Mouse (Mus musculus): ENCODE data around the gene Gcnt4. TPM values are rescaled to one million over a fixed set of nuclear protein-coding genes. Genes with fewer than 3 reads are reported as not detected.
A peak's percentile ranks its signal among the peaks of the same experiment; 100 is the strongest.
"Not testable (repeated sequence)": the region's sequence is repeated elsewhere in the genome, so short reads cannot be mapped to it uniquely, and the experiment has no call there.

Gene Gcnt4
- polyA plus RNA-seq, 1 experiment from 2014 or later = 0.99 TPM

DNA sequence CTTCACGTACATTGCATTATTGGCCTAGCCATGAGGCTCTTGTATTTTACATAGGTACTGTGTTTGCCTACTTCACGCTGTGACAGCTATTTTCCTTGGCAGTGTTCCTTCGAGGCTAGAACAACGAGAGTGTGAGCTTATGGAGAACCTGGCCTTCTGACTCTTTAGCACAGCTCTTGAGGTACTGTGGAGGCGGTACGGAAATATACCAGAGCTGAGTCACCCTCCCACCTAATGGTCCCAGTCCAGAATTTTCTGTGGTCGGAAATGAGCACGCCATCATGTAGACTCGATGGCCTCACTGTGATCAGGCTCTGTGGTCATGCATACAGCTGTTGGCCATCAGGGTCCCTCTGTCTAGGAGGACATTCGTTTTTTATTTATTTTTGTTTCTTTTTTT is 15.2 kb downstream of the Gcnt4 start:
- H3K27ac ChIP-seq (ENCODE audit: low read depth, low read length) = no peak overlapping the region
- no peak overlapping the region for H3K4me2 ChIP-seq (replicated peaks; ENCODE audit: low read depth, low read length)
- peaks cover 15% of the 10 kb centered on the region for H3K4me1 ChIP-seq (ENCODE audit: control insufficient read depth, insufficient read depth, low read length)
- WGBS = 53% methylated on average over 10 of the region's 10 CpGs
- H3K9ac ChIP-seq (ENCODE audit: low read depth, low read length) = no peak overlapping the region
- H3K4me3 ChIP-seq (ENCODE audit: low read length) = no peak overlapping the region
- no peaks in the 10 kb centered on the region for H3K9me3 ChIP-seq (ENCODE audit: control insufficient read depth, low read length)
- H3K27me3 ChIP-seq (ENCODE audit: control insufficient read depth, insufficient read depth, low read length) = no peaks in the 10 kb centered on the region
- H3K36me3 ChIP-seq (ENCODE audit: control insufficient read depth, insufficient read depth, low read length) = no peaks in the 10 kb centered on the region
- peak; percentile 68 for ATAC-seq (ENCODE audit: low FRiP score, low TSS enrichment)

DNA sequence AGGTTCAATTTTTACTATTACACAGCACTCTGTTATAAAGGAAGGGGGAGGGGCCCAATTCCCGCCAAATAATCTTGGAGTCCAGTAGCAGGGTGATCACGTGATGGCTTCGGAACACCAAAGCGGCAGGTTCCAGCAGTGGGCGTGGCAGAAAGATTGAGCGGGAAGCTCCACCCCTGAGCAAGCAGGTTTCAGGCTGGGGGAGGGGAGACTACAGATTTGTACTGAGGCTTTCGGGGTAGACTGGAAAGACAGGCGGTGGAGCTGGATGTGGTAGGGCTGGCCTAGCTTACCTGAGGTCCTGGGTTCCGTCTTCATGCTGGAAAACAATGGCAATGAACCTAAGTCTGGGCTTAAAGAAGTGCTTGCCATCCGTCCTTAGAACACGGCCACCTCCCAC is 17.0 kb downstream of the Gcnt4 start:
- not testable (repeated sequence) for H3K4me3 ChIP-seq (ENCODE audit: low read length); H3K4me1 ChIP-seq (ENCODE audit: control insufficient read depth, insufficient read depth, low read length); H3K27me3 ChIP-seq (ENCODE audit: control insufficient read depth, insufficient read depth, low read length); H3K9ac ChIP-seq (ENCODE audit: low read depth, low read length); ATAC-seq (ENCODE audit: low FRiP score, low TSS enrichment); H3K36me3 ChIP-seq (ENCODE audit: control insufficient read depth, insufficient read depth, low read length); H3K27ac ChIP-seq (ENCODE audit: low read depth, low read length); H3K4me2 ChIP-seq (replicated peaks; ENCODE audit: low read depth, low read length); H3K9me3 ChIP-seq (ENCODE audit: control insufficient read depth, low read length)
- 87% methylated on average over 11 of the region's 11 CpGs for WGBS

DNA sequence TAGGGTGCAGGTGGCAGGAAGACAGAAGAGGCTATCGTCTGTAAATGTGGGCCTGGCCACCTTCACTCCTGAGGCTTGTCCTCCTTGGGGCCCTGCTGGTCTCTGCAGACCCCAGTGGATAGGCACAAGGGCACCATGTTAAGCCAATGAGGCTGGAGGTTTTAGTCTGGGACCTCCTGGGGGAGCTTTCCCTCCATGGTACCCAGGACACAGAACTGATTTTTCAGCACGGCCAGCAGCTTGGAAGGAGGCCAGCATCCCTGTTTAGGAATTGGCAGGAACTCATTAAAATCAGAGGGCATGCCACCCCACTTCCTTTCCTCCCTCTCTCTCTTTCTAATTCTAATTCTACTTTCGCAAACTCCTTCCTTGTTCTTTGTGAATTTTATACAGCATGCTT is 19.1 kb downstream of the Gcnt4 start:
- WGBS = 55% methylated on average over 3 of the region's 3 CpGs
- no peak for ATAC-seq (ENCODE audit: low FRiP score, low TSS enrichment)

DNA sequence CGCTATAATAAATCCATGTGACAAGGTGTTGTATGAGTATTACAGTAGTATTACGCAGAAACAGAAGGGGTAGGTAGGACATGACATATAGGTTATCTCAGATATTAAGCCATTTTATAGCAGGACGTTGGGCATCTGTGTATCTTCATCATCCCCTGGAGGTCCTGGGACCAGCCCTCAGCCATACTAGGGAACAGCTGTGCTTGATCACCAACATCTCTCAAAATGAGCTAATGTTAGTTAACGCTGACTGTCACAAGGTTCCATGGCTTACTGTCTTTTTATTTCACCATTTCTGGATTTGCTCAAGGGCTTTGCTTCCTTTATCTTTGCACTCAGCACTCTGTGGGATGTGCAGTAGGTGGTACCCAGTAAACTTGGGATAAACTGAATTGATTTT is 21.3 kb downstream of the Gcnt4 start:
- ATAC-seq (ENCODE audit: low FRiP score, low TSS enrichment) = no peak
- Histone ChIP-seq H3K4me3 (ENCODE audit: low read length) (no peak overlapping the region), H3K27ac (ENCODE audit: low read depth, low read length) (no peak overlapping the region), H3K9ac (ENCODE audit: low read depth, low read length) (no peak overlapping the region), H3K9me3 (ENCODE audit: control insufficient read depth, low read length) (no peaks in the 10 kb centered on the region), H3K36me3 (ENCODE audit: control insufficient read depth, insufficient read depth, low read length) (no peaks in the 10 kb centered on the region), H3K27me3 (ENCODE audit: control insufficient read depth, insufficient read depth, low read length) (no peaks in the 10 kb centered on the region), H3K4me2 (replicated peaks; ENCODE audit: low read depth, low read length) (no peak overlapping the region), H3K4me1 (ENCODE audit: control insufficient read depth, insufficient read depth, low read length) (no peaks in the 10 kb centered on the region)
- 78% methylated on average over 4 of the region's 4 CpGs for WGBS

More for the DNA sequence above, 19.1 kb downstream of the Gcnt4 start:
- H3K36me3 ChIP-seq (ENCODE audit: control insufficient read depth, insufficient read depth, low read length) = no peaks in the 10 kb centered on the region
- no peaks in the 10 kb centered on the region for H3K27me3 ChIP-seq (ENCODE audit: control insufficient read depth, insufficient read depth, low read length)
- H3K9ac ChIP-seq (ENCODE audit: low read depth, low read length) = no peak overlapping the region
- no peak overlapping the region for H3K27ac ChIP-seq (ENCODE audit: low read depth, low read length)
- H3K4me2 ChIP-seq (replicated peaks; ENCODE audit: low read depth, low read length) = no peak overlapping the region
- no peak overlapping the region for H3K4me3 ChIP-seq (ENCODE audit: low read length)
- no peaks in the 10 kb centered on the region for H3K9me3 ChIP-seq (ENCODE audit: control insufficient read depth, low read length)
- H3K4me1 ChIP-seq (ENCODE audit: control insufficient read depth, insufficient read depth, low read length) = no peaks in the 10 kb centered on the region

DNA sequence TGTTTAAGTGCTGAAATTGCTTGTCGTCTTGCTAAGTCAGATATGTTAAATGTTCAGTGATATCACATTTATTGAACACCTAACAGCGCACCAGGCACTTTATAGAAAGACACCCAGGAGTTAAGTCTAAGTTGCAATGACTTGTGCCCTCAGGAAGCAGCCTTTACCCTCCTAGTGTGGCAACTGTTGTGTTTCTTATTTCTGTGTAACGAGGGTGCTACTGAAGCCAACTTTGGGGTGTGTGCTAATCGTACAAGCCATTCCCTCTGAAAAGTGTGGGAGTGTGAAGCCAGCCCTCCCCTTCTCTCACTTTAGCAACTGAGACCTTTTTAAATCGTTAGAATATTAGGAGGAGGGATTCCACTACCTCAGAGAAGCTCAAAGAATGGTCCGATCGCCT is 23.2 kb downstream of the Gcnt4 start:
- no peak for ATAC-seq (ENCODE audit: low FRiP score, low TSS enrichment)
- Histone ChIP-seq H3K4me1 (ENCODE audit: control insufficient read depth, insufficient read depth, low read length) (no peaks in the 10 kb centered on the region), H3K4me3 (ENCODE audit: low read length) (no peak overlapping the region), H3K27ac (ENCODE audit: low read depth, low read length) (no peak overlapping the region), H3K9me3 (ENCODE audit: control insufficient read depth, low read length) (no peaks in the 10 kb centered on the region), H3K27me3 (ENCODE audit: control insufficient read depth, insufficient read depth, low read length) (no peaks in the 10 kb centered on the region), H3K9ac (ENCODE audit: low read depth, low read length) (no peak overlapping the region), H3K36me3 (ENCODE audit: control insufficient read depth, insufficient read depth, low read length) (no peaks in the 10 kb centered on the region), H3K4me2 (replicated peaks; ENCODE audit: low read depth, low read length) (no peak overlapping the region)
- WGBS = 69% methylated on average over 7 of the region's 7 CpGs

DNA sequence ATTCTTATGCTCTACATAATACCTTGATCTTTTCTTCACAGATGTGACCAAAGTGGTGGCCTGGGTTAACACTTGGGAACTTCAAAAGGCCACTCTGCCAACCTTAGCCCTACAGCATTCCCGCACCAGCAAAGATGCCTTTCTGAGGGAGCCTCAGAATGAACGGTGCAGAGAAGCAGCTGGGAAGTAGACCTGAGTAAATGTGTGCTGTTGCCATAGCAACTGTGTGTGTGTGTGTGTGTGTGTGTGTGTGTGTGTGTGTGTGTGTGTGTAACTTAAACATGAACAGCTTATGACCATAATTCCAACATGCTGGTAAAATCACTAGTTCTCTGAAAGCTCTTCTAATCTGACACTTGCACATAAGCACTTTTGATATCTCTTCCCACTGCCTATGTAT is 27.4 kb downstream of the Gcnt4 start:
- no peak for ATAC-seq (ENCODE audit: low FRiP score, low TSS enrichment)
- no peak overlapping the region for H3K9ac ChIP-seq (ENCODE audit: low read depth, low read length)
- no peaks in the 10 kb centered on the region for H3K27me3 ChIP-seq (ENCODE audit: control insufficient read depth, insufficient read depth, low read length)
- H3K4me3 ChIP-seq (ENCODE audit: low read length) = no peak overlapping the region
- no peaks in the 10 kb centered on the region for H3K9me3 ChIP-seq (ENCODE audit: control insufficient read depth, low read length)
- H3K36me3 ChIP-seq (ENCODE audit: control insufficient read depth, insufficient read depth, low read length) = no peaks in the 10 kb centered on the region
- H3K4me2 ChIP-seq (replicated peaks; ENCODE audit: low read depth, low read length) = no peak overlapping the region
- WGBS = 55% methylated on average over 2 of the region's 2 CpGs
- H3K4me1 ChIP-seq (ENCODE audit: control insufficient read depth, insufficient read depth, low read length) = no peaks in the 10 kb centered on the region
- no peak overlapping the region for H3K27ac ChIP-seq (ENCODE audit: low read depth, low read length)

DNA sequence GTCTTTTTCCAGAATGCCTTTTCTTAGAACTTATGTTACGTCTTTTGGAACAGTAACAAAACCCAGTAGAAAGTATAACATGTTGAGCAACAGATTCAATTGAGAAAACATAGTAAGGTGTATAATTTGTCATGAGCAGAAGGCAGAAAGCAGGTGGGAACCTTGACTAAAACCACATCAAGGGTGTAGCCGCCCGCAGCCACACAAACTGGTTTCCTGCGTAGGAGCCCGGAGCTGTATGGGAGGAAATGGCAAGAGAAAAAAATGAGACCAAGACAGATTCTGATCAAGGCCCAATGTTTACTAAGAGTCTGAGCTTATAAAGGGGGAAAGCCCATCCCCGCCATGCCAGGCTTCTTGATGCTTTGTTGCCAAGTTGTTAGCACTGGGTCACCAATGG is 32.0 kb downstream of the Gcnt4 start:
- no peak overlapping the region for H3K9ac ChIP-seq (ENCODE audit: low read depth, low read length)
- no peaks in the 10 kb centered on the region for H3K9me3 ChIP-seq (ENCODE audit: control insufficient read depth, low read length)
- ATAC-seq (ENCODE audit: low FRiP score, low TSS enrichment) = no peak
- WGBS = 77% methylated on average over 6 of the region's 6 CpGs
- no peak overlapping the region for H3K4me2 ChIP-seq (replicated peaks; ENCODE audit: low read depth, low read length)
- no peak overlapping the region for H3K4me3 ChIP-seq (ENCODE audit: low read length)
- no peak overlapping the region for H3K27ac ChIP-seq (ENCODE audit: low read depth, low read length)
- H3K4me1 ChIP-seq (ENCODE audit: control insufficient read depth, insufficient read depth, low read length) = no peaks in the 10 kb centered on the region
- no peaks in the 10 kb centered on the region for H3K36me3 ChIP-seq (ENCODE audit: control insufficient read depth, insufficient read depth, low read length)
- H3K27me3 ChIP-seq (ENCODE audit: control insufficient read depth, insufficient read depth, low read length) = no peaks in the 10 kb centered on the region

DNA sequence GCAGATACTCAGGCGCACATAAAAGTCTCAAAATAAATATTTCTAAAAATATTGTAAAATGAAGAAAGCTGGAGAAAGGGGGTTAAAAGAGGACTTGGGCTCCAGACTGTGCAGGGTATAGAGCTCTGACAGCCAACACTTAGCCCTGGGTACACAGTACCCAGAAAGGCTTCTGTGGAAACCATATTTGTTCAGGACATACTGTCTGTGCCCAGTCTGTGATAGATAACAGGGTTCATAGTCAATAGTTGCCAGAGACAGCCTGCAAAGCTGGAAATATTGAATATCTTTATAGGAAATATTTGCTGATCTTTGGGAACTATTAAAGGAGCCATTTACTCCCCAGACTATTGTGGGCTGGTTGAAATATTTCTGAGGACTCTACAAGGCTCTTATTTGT is 35.5 kb downstream of the Gcnt4 start:
- Histone ChIP-seq H3K4me2 (replicated peaks; ENCODE audit: low read depth, low read length) (no peak overlapping the region), H3K27ac (ENCODE audit: low read depth, low read length) (no peak overlapping the region), H3K9ac (ENCODE audit: low read depth, low read length) (no peak overlapping the region), H3K9me3 (ENCODE audit: control insufficient read depth, low read length) (no peaks in the 10 kb centered on the region), H3K4me3 (ENCODE audit: low read length) (no peak overlapping the region), H3K27me3 (ENCODE audit: control insufficient read depth, insufficient read depth, low read length) (no peaks in the 10 kb centered on the region), H3K36me3 (ENCODE audit: control insufficient read depth, insufficient read depth, low read length) (no peaks in the 10 kb centered on the region), H3K4me1 (ENCODE audit: control insufficient read depth, insufficient read depth, low read length) (no peaks in the 10 kb centered on the region)
- 95% methylated on average over 1 of the region's 1 CpGs for WGBS
- no peak for ATAC-seq (ENCODE audit: low FRiP score, low TSS enrichment)

DNA sequence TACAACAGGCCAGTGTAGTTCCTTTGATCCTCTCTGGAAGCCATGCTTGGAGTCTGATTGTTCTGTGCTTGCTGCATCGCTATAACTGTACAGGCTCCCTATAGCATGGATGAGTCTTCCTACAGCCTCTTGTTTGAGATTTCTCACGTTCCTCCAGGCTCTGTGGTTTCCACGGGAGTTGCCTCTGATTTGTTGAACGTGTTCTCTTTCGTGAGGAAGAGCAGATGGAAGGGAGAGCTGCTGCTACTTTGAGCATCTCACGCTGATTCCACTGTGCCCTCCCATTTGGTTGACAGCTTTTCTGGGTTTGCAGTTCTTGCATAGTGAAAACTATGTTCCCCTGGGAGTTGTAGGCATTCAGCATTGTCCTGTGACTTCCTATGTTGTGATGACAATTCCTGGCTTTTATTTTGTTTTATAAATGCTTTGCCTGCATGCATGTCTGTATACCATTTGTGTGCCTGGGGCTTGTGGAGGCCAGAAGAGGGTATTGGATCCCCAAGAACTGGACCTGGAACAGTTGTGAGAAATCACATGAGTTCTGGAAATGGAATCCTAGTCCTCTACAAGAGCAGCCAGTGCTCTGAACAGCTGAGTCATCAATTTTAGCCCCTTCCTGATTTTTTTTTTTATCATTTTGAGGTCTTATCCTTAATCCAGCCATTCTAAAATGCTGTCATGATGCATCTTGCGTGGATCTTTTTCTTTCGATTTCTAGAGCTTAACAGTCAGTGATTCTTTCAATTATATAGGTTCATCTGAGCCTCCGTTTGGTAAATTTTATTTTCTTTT is 37.1 kb downstream of the Gcnt4 start:
- H3K9ac ChIP-seq (ENCODE audit: low read depth, low read length) = no peak overlapping the region
- no peak overlapping the region for H3K4me3 ChIP-seq (ENCODE audit: low read length)
- H3K27me3 ChIP-seq (ENCODE audit: control insufficient read depth, insufficient read depth, low read length) = no peaks in the 10 kb centered on the region

More for the DNA sequence above, 37.1 kb downstream of the Gcnt4 start:
- no peak for ATAC-seq (ENCODE audit: low FRiP score, low TSS enrichment)
- no peaks in the 10 kb centered on the region for H3K4me1 ChIP-seq (ENCODE audit: control insufficient read depth, insufficient read depth, low read length)
- no peaks in the 10 kb centered on the region for H3K36me3 ChIP-seq (ENCODE audit: control insufficient read depth, insufficient read depth, low read length)
- WGBS = 78% methylated on average over 9 of the region's 9 CpGs
- H3K27ac ChIP-seq (ENCODE audit: low read depth, low read length) = no peak overlapping the region
- no peak overlapping the region for H3K4me2 ChIP-seq (replicated peaks; ENCODE audit: low read depth, low read length)
- no peaks in the 10 kb centered on the region for H3K9me3 ChIP-seq (ENCODE audit: control insufficient read depth, low read length)

Measured in kidney, embryonic 14.5 days (tissue).